Mouse (Mus musculus) bone marrow, adult 2 months (tissue): ENCODE data around the gene Pdcd1lg2. TPM values are rescaled to one million over a fixed set of nuclear protein-coding genes. Genes with fewer than 3 reads are reported as not detected.

Experiments used
- H3K27ac ChIP-seq: fragments of 200-500 bp; 2 replicates; pipeline ENCODE4 v1.5.1; 2012; ENCODE audit warnings: low read depth, mild to moderate bottlenecking, control low read depth, inconsistent platforms, low read length; ENCODE audit not compliant: control insufficient read depth, poor library complexity, insufficient read depth
- H3K4me1 ChIP-seq: fragments of 200-500 bp; 2 replicates; pipeline ENCODE4 v1.6.1; 2011; ENCODE audit warnings: low read length; ENCODE audit not compliant: control insufficient read depth, insufficient read depth
- H3K4me3 ChIP-seq: fragments of 200-500 bp; replicated peaks from 2 replicates; pipeline ENCODE3; 2011; ENCODE audit warnings: mild to moderate bottlenecking, low read depth, low read length, control low read depth; ENCODE audit not compliant: control insufficient read depth
- CTCF ChIP-seq: fragments of 200-500 bp; IDR thresholded peaks from 2 replicates; pipeline ENCODE4 v1.5.1; 2011; ENCODE audit warnings: low read length, control low read depth; ENCODE audit not compliant: control insufficient read depth, insufficient read depth
- POLR2A ChIP-seq: fragments of 200-500 bp; IDR thresholded peaks from 2 replicates; pipeline ENCODE4 v1.6.1; 2011; ENCODE audit warnings: low read depth, mild to moderate bottlenecking, control low read depth, low read length, borderline replicate concordance; ENCODE audit not compliant: control insufficient read depth
- WGBS: fragments of 180-500 bp; shearing (Covaris S2); methylation state at CpG from one replicate; pipeline ENCODE4 v1.1.7; 2018; 5-methylcytosine and 5-hydroxymethylcytosine counted together
- polyA plus RNA-seq: library from polyadenylated mRNA; stranded (reverse); fragments of >200 nt; gene quantifications from 2 replicates; pipeline ENCODE4 v1.2.4, GENCODE M21; 2011; ENCODE audit warnings: low replicate concordance; ENCODE audit not compliant: missing spikeins, insufficient read depth, insufficient read length

Gene Pdcd1lg2
- polyA plus RNA-seq, 1 experiment, result 0.92 TPM

GRCm38 (mm10) chr19:29388818-29389217 is 21.9 kb upstream of the Pdcd1lg2 start:
- 74% methylated on average over 1 of the region's 1 CpGs for WGBS
- TF ChIP-seq CTCF (no peak), POLR2A (no peak)
- Histone ChIP-seq H3K27ac (no peak overlapping the region), H3K4me3 (no peak overlapping the region), H3K4me1 (no peaks in the 10 kb centered on the region; the same call in 1 of the 2 replicates)

GRCm38 (mm10) chr19:29390483-29390882 is 20.2 kb upstream of the Pdcd1lg2 start:
- no peak overlapping the region for H3K4me3 ChIP-seq
- no peaks in the 10 kb centered on the region for H3K4me1 ChIP-seq
- no peak overlapping the region for H3K27ac ChIP-seq
- 72% methylated on average over 5 of the region's 5 CpGs for WGBS
- TF ChIP-seq POLR2A (no peak), CTCF (no peak)

GRCm38 (mm10) chr19:29391279-29391678 is 19.4 kb upstream of the Pdcd1lg2 start:
- no peak for TF ChIP-seq POLR2A
- no peak for TF ChIP-seq CTCF
- H3K4me1 ChIP-seq, result no peaks in the 10 kb centered on the region
- H3K27ac ChIP-seq, result no peak overlapping the region
- no peak overlapping the region for H3K4me3 ChIP-seq
- 29% methylated on average over 4 of the region's 4 CpGs for WGBS

GRCm38 (mm10) chr19:29393333-29393732 is 17.4 kb upstream of the Pdcd1lg2 start:
- Histone ChIP-seq H3K27ac (no peak overlapping the region), H3K4me1 (no peaks in the 10 kb centered on the region), H3K4me3 (no peak overlapping the region)
- TF ChIP-seq POLR2A, result no peak
- no peak for TF ChIP-seq CTCF
- 65% methylated on average over 9 of the region's 9 CpGs for WGBS

- Histone ChIP-seq H3K4me1 (no peaks in the 10 kb centered on the region), H3K27ac (no peak overlapping the region), H3K4me3 (no peak overlapping the region)
- WGBS, result 91% methylated on average over 2 of the region's 2 CpGs
- no peak for TF ChIP-seq POLR2A
- no peak for TF ChIP-seq CTCF
Observed at GRCm38 (mm10) chr19:29394721-29395120, 16.0 kb upstream of the Pdcd1lg2 start.

GRCm38 (mm10) chr19:29396353-29396752 is 14.4 kb upstream of the Pdcd1lg2 start:
- WGBS, result 61% methylated on average over 1 of the region's 1 CpGs

GRCm38 (mm10) chr19:29399786-29400185 is 10.9 kb upstream of the Pdcd1lg2 start:
- peaks cover 1% of the 10 kb centered on the region; the same call in 1 of the 2 replicates for H3K4me1 ChIP-seq
- TF ChIP-seq POLR2A (no peak), CTCF (no peak)
- 45% methylated on average over 4 of the region's 4 CpGs for WGBS

More at GRCm38 (mm10) chr19:29396353-29396752, 14.4 kb upstream of the Pdcd1lg2 start:
- no peak overlapping the region for H3K27ac ChIP-seq
- TF ChIP-seq CTCF, result no peak
- no peak for TF ChIP-seq POLR2A
- H3K4me1 ChIP-seq, result no peaks in the 10 kb centered on the region
- H3K4me3 ChIP-seq, result no peak overlapping the region

GRCm38 (mm10) chr19:29400466-29400865 is 10.3 kb upstream of the Pdcd1lg2 start:
- WGBS, result 5% methylated on average over 3 of the region's 3 CpGs
- Histone ChIP-seq H3K4me3 (no peak overlapping the region), H3K4me1 (peaks cover 1% of the 10 kb centered on the region; the same call in 1 of the 2 replicates), H3K27ac (no peak overlapping the region)
- TF ChIP-seq CTCF (no peak), POLR2A (no peak)

More at GRCm38 (mm10) chr19:29399786-29400185, 10.9 kb upstream of the Pdcd1lg2 start:
- Histone ChIP-seq H3K4me3 (no peak overlapping the region), H3K27ac (no peak overlapping the region)

- Histone ChIP-seq H3K27ac (no peak overlapping the region), H3K4me3 (no peak overlapping the region), H3K4me1 (peaks cover 1% of the 10 kb centered on the region; the same call in 1 of the 2 replicates)
- 76% methylated on average over 4 of the region's 4 CpGs for WGBS
- TF ChIP-seq CTCF, result no peak
- no peak for TF ChIP-seq POLR2A
Observed at GRCm38 (mm10) chr19:29402621-29403020, 8.1 kb upstream of the Pdcd1lg2 start.

GRCm38 (mm10) chr19:29403251-29403650 is 7.5 kb upstream of the Pdcd1lg2 start:
- Histone ChIP-seq H3K4me3 (no peak overlapping the region), H3K4me1 (peaks cover 1% of the 10 kb centered on the region; the same call in 1 of the 2 replicates), H3K27ac (no peak overlapping the region)
- TF ChIP-seq CTCF, result no peak
- TF ChIP-seq POLR2A, result no peak
- 67% methylated on average over 4 of the region's 4 CpGs for WGBS
